Comparison of ENCODE assay signal across 14 mouse cellular contexts in genomic region chr6:117176406-117176805, GRCm38 (mm10). TPM values are rescaled to one million over a fixed set of nuclear protein-coding genes. Genes with fewer than 3 reads are reported as not detected.
DNase-seq lines count a peak whose midpoint lies in the region; ATAC-seq and TF ChIP-seq lines count a peak whose summit lies in the region.
"Had no signal": no experiment of that assay in that cellular context is flagged by ENCODE, and none has a peak within 500 bp of the region (broad histone marks: within the 10 kb centered on the region; RNA-seq: fewer than 3 reads in every experiment).

No protein-coding gene starts in this region.

- H3K9ac ChIP-seq in ES-Bruce4 (ENCODE audit: low read depth, poor library complexity, severe bottlenecking): no peak overlapping the region
- H3K9ac ChIP-seq: liver, embryonic 13.5 days had no signal

- ATAC-seq in granulocyte monocyte progenitor cell, adult 5-6 weeks (replicated peaks; ENCODE audit: poor library complexity, severe bottlenecking): peak; percentile 42; the same call in 1 of the 2 replicates

- no peak overlapping the region for H3K27ac ChIP-seq in ES-Bruce4 (ENCODE audit: insufficient read depth, low read length)
- H3K27ac ChIP-seq: liver, embryonic 13.5 days had no signal

- no peak for TF ChIP-seq POLR2A in ES-Bruce4 (IDR thresholded peaks at IDR 0.05; ENCODE audit: insufficient read depth, low read length)

- H3K36me3 ChIP-seq in ES-Bruce4 (ENCODE audit: control insufficient read depth, insufficient read depth, low read length, poor library complexity, severe bottlenecking): no peaks in the 10 kb centered on the region

- TF ChIP-seq EP300 in ES-Bruce4 (IDR thresholded peaks at IDR 0.05; ENCODE audit: insufficient read depth, low read depth, low read length): no peak

- peaks cover 2% of the 10 kb centered on the region; the same call in 1 of the 2 replicates for H3K27me3 ChIP-seq in ES-Bruce4 (ENCODE audit: control insufficient read depth, insufficient read depth, low read length, poor library complexity, severe bottlenecking)

- DNase-seq in cerebellum, postnatal 10 days: peak; percentile 57 to 61
- DNase-seq in cerebellum, adult 8-10 months: no peak
- DNase-seq in kidney, postnatal 4 days: peak; percentile 38 to 44
- DNase-seq in kidney, postnatal 10 days: no peak
- DNase-seq in thymus, postnatal 4 days: no peak
- DNase-seq in layer of hippocampus, postnatal 36 days: no peak
- DNase-seq: adrenal gland, adult 8-10 months; cerebellum, adult 11-12 months; heart, adult 11 months; liver, embryonic 13.5 days; thymus, postnatal 36 days had no signal

- H3K9me3 ChIP-seq in ES-Bruce4 (replicated peaks; ENCODE audit: control insufficient read depth, insufficient read depth, low read length, poor library complexity, severe bottlenecking): no peaks in the 10 kb centered on the region
- H3K9me3 ChIP-seq: liver, embryonic 13.5 days had no signal

- H3K4me1 ChIP-seq in ES-Bruce4 (ENCODE audit: control insufficient read depth, insufficient read depth, low read length): peaks cover 7% of the 10 kb centered on the region

- no peak overlapping the region for H3K4me3 ChIP-seq in ES-Bruce4 (ENCODE audit: low read depth, low read length)
- H3K4me3 ChIP-seq: liver, embryonic 13.5 days had no signal

- TF ChIP-seq CTCF in ES-Bruce4 (IDR thresholded peaks at IDR 0.05; ENCODE audit: low read depth, low read length): peak; percentile 65

RNA-seq across cellular contexts. Expression of gene Cxcl12, which starts 8.1 kb away (rescaled TPM):
- polyA plus RNA-seq in ES-Bruce4 (2011; ENCODE audit: insufficient read depth, insufficient read length, low read depth, missing spikeins): 5.4 and 7.1 TPM in 2 replicates
- total RNA-seq in granulocyte monocyte progenitor cell, adult 5-6 weeks (2014; fragmentation: Nextera tagmentation): not detected in 2 replicates
- not detected in 2 replicates for total RNA-seq in granulocyte monocyte progenitor cell, adult 5-6 weeks (2017)
- 10 to 100 TPM; 38.0 to 47.7 TPM for total RNA-seq in layer of hippocampus, postnatal 36 days (2021)
- total RNA-seq: monocyte, adult 5-6 weeks had no signal

Comparison
In these comparisons a context has a peak if more than half of its experiments do, and no peak if none do; other contexts are left out.
1. DNase-seq: peak in cerebellum, postnatal 10 days (2 of 2) and kidney, postnatal 4 days (2 of 2); none in cerebellum, adult 8-10 months (single experiment), kidney, postnatal 10 days (single experiment), thymus, postnatal 4 days (single experiment) and layer of hippocampus, postnatal 36 days (0 of 2).
2. RNA of gene Cxcl12, which starts 8.1 kb away (total RNA-seq): 38.0 to 47.7 TPM in layer of hippocampus, postnatal 36 days; not detected in granulocyte monocyte progenitor cell, adult 5-6 weeks; every median in the first group is over 10 times any median in the second.